Mouse (Mus musculus): ENCODE data around the gene Tssk3. TPM values are rescaled to one million over a fixed set of nuclear protein-coding genes. Genes with fewer than 3 reads are reported as not detected.

Tssk3 gene
- polyA plus RNA-seq, 1 experiment from 2014 or later, result 0.38 TPM

DNA sequence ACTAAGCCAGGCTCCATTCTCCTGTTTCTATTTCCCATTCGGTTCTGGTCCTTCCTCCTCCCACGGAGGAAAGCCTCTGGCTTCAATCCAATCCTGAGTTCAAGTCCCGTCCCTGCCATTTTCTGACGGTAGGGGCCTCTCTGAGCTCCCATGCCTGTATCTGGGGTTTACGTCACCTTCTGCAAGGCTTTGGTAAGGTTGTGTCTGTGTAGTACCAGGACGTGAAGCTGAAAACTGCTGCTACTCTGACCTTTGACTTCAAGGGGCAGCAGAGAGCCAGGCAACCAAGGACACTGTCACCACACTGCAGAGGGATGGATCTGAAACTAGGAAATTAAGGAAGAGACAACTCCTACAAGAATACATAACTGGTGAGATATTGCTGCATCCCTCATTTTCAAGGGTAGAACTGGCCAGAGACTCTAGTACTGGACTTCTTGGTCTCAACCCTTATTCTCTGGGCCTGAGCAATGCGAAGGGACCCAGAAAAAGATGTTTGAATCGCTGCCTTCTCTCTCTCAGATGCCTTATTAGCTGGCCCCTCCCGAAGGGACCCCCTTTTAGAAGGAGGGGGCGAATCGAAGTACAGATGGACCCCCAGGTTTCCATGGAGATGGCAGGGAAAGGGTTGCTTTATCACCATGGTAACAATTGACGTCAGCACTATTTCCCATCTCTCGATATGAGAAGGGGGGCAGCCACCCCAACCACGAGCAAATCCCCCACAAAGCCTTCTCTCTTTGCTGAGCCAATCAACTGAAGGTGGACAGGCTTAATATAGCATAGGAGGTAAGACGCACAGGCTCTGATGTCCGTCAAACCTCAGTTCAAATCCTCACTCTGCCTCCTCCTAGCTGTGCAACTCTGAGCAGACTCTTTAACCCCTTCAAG is 5.1 kb upstream of the Tssk3 start:
- no peak overlapping the region; the same call in 1 of the 2 replicates for H3K9ac ChIP-seq (replicated peaks; ENCODE audit: low read length)
- no peaks in the 10 kb centered on the region for H3K36me3 ChIP-seq (ENCODE audit: control insufficient read depth, insufficient read depth, low read length)
- 0 out of 2 replicates have a peak overlapping the region, but pooled peaks have one; percentile 2 for H3K4me3 ChIP-seq (replicated peaks; ENCODE audit: low read depth, low read length)
- H3K4me1 ChIP-seq (ENCODE audit: control insufficient read depth, insufficient read depth, low read length), result peaks cover 23% of the 10 kb centered on the region
- ATAC-seq (ENCODE audit: low FRiP score, low TSS enrichment), result peak; percentile 47; the same call in 1 of the 2 replicates
- peak; percentile 88 for DNase-seq
- H3K9me3 ChIP-seq (ENCODE audit: control insufficient read depth, low read length), result no peaks in the 10 kb centered on the region
- H3K4me2 ChIP-seq (ENCODE audit: low read length), result peak overlapping the region; percentile 34
- WGBS, result 13% methylated on average over 16 of the region's 16 CpGs
- H3K27me3 ChIP-seq (ENCODE audit: control insufficient read depth, insufficient read depth, low read length), result peaks cover 16% of the 10 kb centered on the region
- H3K27ac ChIP-seq (replicated peaks; ENCODE audit: low read depth, low read length), result peak overlapping the region; percentile 82

GRCm38 (mm10) chr4:129494681-129495080 is 3.9 kb upstream of the Tssk3 start:
- no peak for ATAC-seq (ENCODE audit: low FRiP score, low TSS enrichment)
- Histone ChIP-seq H3K4me1 (ENCODE audit: control insufficient read depth, insufficient read depth, low read length) (peaks cover 24% of the 10 kb centered on the region), H3K36me3 (ENCODE audit: control insufficient read depth, insufficient read depth, low read length) (no peaks in the 10 kb centered on the region), H3K27me3 (ENCODE audit: control insufficient read depth, insufficient read depth, low read length) (peaks cover 22% of the 10 kb centered on the region), H3K4me2 (ENCODE audit: low read length) (no peak overlapping the region), H3K4me3 (replicated peaks; ENCODE audit: low read depth, low read length) (no peak overlapping the region), H3K27ac (replicated peaks; ENCODE audit: low read depth, low read length) (no peak overlapping the region), H3K9me3 (ENCODE audit: control insufficient read depth, low read length) (no peaks in the 10 kb centered on the region), H3K9ac (replicated peaks; ENCODE audit: low read length) (no peak overlapping the region)
- 66% methylated on average over 7 of the region's 7 CpGs for WGBS
- no peak for DNase-seq

DNA sequence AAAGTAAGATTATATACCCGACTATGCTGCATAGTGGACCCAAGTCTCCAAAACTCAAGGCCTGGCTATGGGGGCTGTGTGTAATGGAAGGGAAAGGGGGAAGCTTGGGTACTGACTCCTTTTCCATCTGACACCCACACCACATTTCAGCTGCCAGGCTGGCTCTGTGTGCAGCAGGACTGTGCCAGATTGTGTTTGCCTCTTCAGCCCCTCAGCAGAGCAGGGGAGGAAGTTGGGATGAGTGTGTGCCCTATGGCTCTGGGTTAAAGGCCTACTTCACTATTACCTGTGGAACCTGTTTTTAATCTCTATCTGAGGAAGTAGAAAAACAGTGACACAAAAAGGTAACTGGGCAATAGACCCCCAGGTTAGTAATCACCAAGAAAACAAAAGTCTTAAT is 9.7 kb downstream of the Tssk3 start:
- no peaks in the 10 kb centered on the region for H3K4me1 ChIP-seq (ENCODE audit: control insufficient read depth, insufficient read depth, low read length)
- no peak overlapping the region for H3K4me3 ChIP-seq (replicated peaks; ENCODE audit: low read depth, low read length)
- no peak overlapping the region for H3K4me2 ChIP-seq (ENCODE audit: low read length)
- no peak overlapping the region for H3K27ac ChIP-seq (replicated peaks; ENCODE audit: low read depth, low read length)
- H3K9me3 ChIP-seq (ENCODE audit: control insufficient read depth, low read length), result no peaks in the 10 kb centered on the region
- H3K9ac ChIP-seq (replicated peaks; ENCODE audit: low read length), result no peak overlapping the region
- H3K27me3 ChIP-seq (ENCODE audit: control insufficient read depth, insufficient read depth, low read length), result no peaks in the 10 kb centered on the region
- peaks cover 85% of the 10 kb centered on the region for H3K36me3 ChIP-seq (ENCODE audit: control insufficient read depth, insufficient read depth, low read length)
- WGBS, result 92% methylated on average over 1 of the region's 1 CpGs
- ATAC-seq (ENCODE audit: low FRiP score, low TSS enrichment) (no peak), DNase-seq (no peak)

DNA sequence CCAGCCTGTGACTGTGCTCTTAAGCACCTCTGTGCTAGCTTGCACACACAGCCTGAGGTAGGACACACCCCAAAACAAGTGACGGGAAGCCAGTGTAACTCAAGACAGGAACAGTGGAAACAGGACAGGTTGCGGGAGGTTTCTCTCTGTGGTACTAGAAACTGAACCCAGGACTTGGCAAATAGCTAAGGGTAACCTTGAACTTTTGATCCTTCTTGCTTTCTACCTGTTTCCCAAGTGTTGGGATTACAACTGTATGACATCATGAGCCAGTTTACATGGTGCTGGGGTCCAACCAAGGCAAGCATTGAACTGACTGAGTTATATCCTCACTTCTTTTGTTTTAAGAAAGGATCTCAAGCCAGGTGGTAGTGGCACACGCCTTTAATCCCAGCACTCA is 11.0 kb downstream of the Tssk3 start:
- Histone ChIP-seq H3K4me2 (ENCODE audit: low read length) (no peak overlapping the region), H3K27me3 (ENCODE audit: control insufficient read depth, insufficient read depth, low read length) (no peaks in the 10 kb centered on the region), H3K36me3 (ENCODE audit: control insufficient read depth, insufficient read depth, low read length) (peaks cover 83% of the 10 kb centered on the region), H3K9me3 (ENCODE audit: control insufficient read depth, low read length) (no peaks in the 10 kb centered on the region), H3K4me1 (ENCODE audit: control insufficient read depth, insufficient read depth, low read length) (no peaks in the 10 kb centered on the region), H3K9ac (replicated peaks; ENCODE audit: low read length) (no peak overlapping the region), H3K27ac (replicated peaks; ENCODE audit: low read depth, low read length) (no peak overlapping the region), H3K4me3 (replicated peaks; ENCODE audit: low read depth, low read length) (no peak overlapping the region)
- ATAC-seq (ENCODE audit: low FRiP score, low TSS enrichment) (no peak), DNase-seq (no peak)
- WGBS, result 91% methylated on average over 3 of the region's 3 CpGs

GRCm38 (mm10) chr4:129476047-129476446 is 14.8 kb downstream of the Tssk3 start:
- H3K9me3 ChIP-seq (ENCODE audit: control insufficient read depth, low read length), result no peaks in the 10 kb centered on the region
- no peak overlapping the region for H3K27ac ChIP-seq (replicated peaks; ENCODE audit: low read depth, low read length)
- ATAC-seq (ENCODE audit: low FRiP score, low TSS enrichment) (no peak), DNase-seq (no peak)
- no peaks in the 10 kb centered on the region for H3K27me3 ChIP-seq (ENCODE audit: control insufficient read depth, insufficient read depth, low read length)
- 92% methylated on average over 11 of the region's 11 CpGs for WGBS
- no peak overlapping the region for H3K9ac ChIP-seq (replicated peaks; ENCODE audit: low read length)
- no peak overlapping the region for H3K4me2 ChIP-seq (ENCODE audit: low read length)
- H3K36me3 ChIP-seq (ENCODE audit: control insufficient read depth, insufficient read depth, low read length), result peaks cover 88% of the 10 kb centered on the region
- no peaks in the 10 kb centered on the region for H3K4me1 ChIP-seq (ENCODE audit: control insufficient read depth, insufficient read depth, low read length)
- no peak overlapping the region for H3K4me3 ChIP-seq (replicated peaks; ENCODE audit: low read depth, low read length)

GRCm38 (mm10) chr4:129464286-129464815 is 26.5 kb downstream of the Tssk3 start:
- Histone ChIP-seq H3K4me1 (ENCODE audit: control insufficient read depth, insufficient read depth, low read length) (peaks cover 7% of the 10 kb centered on the region), H3K4me3 (replicated peaks; ENCODE audit: low read depth, low read length) (no peak overlapping the region), H3K4me2 (ENCODE audit: low read length) (no peak overlapping the region), H3K9me3 (ENCODE audit: control insufficient read depth, low read length) (no peaks in the 10 kb centered on the region), H3K9ac (replicated peaks; ENCODE audit: low read length) (no peak overlapping the region), H3K27me3 (ENCODE audit: control insufficient read depth, insufficient read depth, low read length) (no peaks in the 10 kb centered on the region), H3K36me3 (ENCODE audit: control insufficient read depth, insufficient read depth, low read length) (peaks cover 53% of the 10 kb centered on the region), H3K27ac (replicated peaks; ENCODE audit: low read depth, low read length) (no peak overlapping the region)
- no peak for DNase-seq
- ATAC-seq (ENCODE audit: low FRiP score, low TSS enrichment), result no peak
- WGBS, result 86% methylated on average over 4 of the region's 4 CpGs

DNA sequence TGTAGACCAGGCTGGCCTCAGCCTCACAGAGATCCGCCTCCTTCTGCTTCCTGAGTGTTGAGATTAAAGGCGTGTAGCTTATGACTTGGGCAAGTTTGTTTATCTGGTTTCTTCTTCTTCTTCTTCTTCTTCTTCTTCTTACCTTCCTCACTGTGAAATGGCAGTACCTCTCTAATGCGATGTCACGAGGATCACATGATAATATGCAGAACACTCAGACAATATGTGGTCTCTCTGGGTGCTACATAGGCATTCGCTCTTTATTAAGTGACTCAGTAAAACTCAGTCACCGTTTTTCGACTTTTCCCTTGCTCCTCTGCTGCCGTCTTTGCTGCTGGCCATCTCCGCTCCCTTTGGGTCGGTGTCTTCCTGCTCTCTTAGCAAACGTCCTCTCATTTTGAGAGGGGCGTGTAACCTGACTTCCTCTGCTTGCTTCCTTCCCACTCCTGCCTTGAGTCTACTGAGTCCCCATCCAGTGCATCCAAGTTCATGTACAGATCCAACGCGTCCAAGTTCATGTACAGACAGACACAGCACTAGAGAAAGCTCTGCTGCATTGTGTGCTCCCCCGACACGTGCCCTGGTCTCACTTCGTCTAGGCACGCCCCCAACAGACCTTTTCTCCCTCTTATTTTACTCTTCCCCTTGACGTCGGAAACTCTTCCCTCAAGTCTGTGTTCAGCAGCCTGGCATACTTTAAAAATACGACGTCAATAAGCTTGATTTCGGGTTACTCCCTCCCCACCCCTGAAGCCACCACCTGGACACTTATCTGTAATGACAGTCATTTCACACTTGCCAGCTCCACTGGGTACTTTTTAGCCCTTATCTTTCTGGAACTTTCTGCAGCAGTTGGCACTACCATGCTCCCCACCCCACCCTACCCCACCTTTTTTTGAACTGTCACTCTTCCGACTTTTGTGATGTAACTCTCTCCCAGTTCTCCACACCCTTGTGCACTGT is 27.4 kb downstream of the Tssk3 start:
- Histone ChIP-seq H3K36me3 (ENCODE audit: control insufficient read depth, insufficient read depth, low read length) (peaks cover 43% of the 10 kb centered on the region), H3K4me3 (replicated peaks; ENCODE audit: low read depth, low read length) (no peak overlapping the region), H3K27ac (replicated peaks; ENCODE audit: low read depth, low read length) (no peak overlapping the region), H3K9me3 (ENCODE audit: control insufficient read depth, low read length) (no peaks in the 10 kb centered on the region), H3K9ac (replicated peaks; ENCODE audit: low read length) (no peak overlapping the region), H3K27me3 (ENCODE audit: control insufficient read depth, insufficient read depth, low read length) (no peaks in the 10 kb centered on the region), H3K4me1 (ENCODE audit: control insufficient read depth, insufficient read depth, low read length) (peaks cover 7% of the 10 kb centered on the region), H3K4me2 (ENCODE audit: low read length) (no peak overlapping the region)
- no peak for DNase-seq
- no peak for ATAC-seq (ENCODE audit: low FRiP score, low TSS enrichment)
- WGBS, result 87% methylated on average over 24 of the region's 24 CpGs

DNA sequence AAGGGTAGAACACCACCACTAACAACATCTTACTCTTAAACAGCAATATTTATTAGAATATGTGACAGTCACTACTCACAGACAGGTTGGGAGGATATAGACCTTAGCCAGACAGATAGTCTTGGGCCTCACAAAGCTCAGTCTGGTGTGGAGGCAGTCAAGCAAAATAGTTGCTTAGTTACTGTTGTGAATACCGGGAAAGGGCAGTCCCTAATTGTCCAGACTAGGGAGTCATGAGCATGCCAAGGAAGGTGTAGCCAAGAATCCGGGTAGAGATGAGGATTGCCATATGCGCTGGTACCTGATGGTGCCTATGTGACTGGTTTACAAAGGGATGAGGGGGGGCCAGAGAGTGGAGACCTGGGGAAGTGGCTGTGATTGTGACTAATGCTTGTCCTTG is 28.7 kb downstream of the Tssk3 start:
- peak overlapping the region; percentile 74 for H3K9ac ChIP-seq (replicated peaks; ENCODE audit: low read length)
- H3K4me1 ChIP-seq (ENCODE audit: control insufficient read depth, insufficient read depth, low read length), result peaks cover 7% of the 10 kb centered on the region
- H3K4me3 ChIP-seq (replicated peaks; ENCODE audit: low read depth, low read length), result peak overlapping the region; percentile 94
- WGBS, result 43% methylated on average over 3 of the region's 3 CpGs
- peaks cover 30% of the 10 kb centered on the region for H3K36me3 ChIP-seq (ENCODE audit: control insufficient read depth, insufficient read depth, low read length)
- peak overlapping the region; percentile 77; the same call in 1 of the 2 replicates for H3K27ac ChIP-seq (replicated peaks; ENCODE audit: low read depth, low read length)
- H3K4me2 ChIP-seq (ENCODE audit: low read length), result peak overlapping the region; percentile 78
- no peaks in the 10 kb centered on the region for H3K27me3 ChIP-seq (ENCODE audit: control insufficient read depth, insufficient read depth, low read length)
- ATAC-seq (ENCODE audit: low FRiP score, low TSS enrichment) (no peak), DNase-seq (no peak)
- H3K9me3 ChIP-seq (ENCODE audit: control insufficient read depth, low read length), result no peaks in the 10 kb centered on the region

All from midbrain, embryonic 14.5 days (tissue).